Mouse (Mus musculus) olfactory bulb, adult 2 months (tissue): ENCODE measurements at regions not wholly inside any gene's neighbourhood (a gene's known extent, or its start where the extent isn't known, plus 50 kb on each side); places are given as distances from the start of the nearest gene placed in this dataset.

Experiments used
- CTCF ChIP-seq: fragments of 200-500 bp; IDR thresholded peaks from 2 replicates; pipeline ENCODE4 v1.5.1; 2012; ENCODE audit warnings: low read depth, mild to moderate bottlenecking, low read length, moderate library complexity; ENCODE audit not compliant: insufficient read depth
- POLR2A ChIP-seq: fragments of 200-500 bp; IDR thresholded peaks from 2 replicates; pipeline ENCODE4 v1.6.1; 2012; ENCODE audit warnings: mild to moderate bottlenecking, low read depth, low read length, moderate library complexity; ENCODE audit not compliant: insufficient read depth

GRCm38 (mm10) chr7:39732790-39733189 lies 215.2 kb downstream of the Zfp619 start:
- TF ChIP-seq CTCF (no peak), POLR2A (no peak)
